Mouse (Mus musculus) mouse embryonic stem cell (cell line): ENCODE results near the gene Ccdc169.

Experiments used
- in situ Hi-C, 2 experiments: fragments of 300-500 bp; cut with MboI; formaldehyde crosslinking; loops; 1 replicate in 1 of 2; 3 replicates in 1 of 2; pipeline ENCODE4 v1.14.3; 2019 to 2020; ENCODE audit warnings: low sequenced_read_pairs in 2 of 2, low pct_unique_long_range_greater_than_20kb in 1 of 2, mixed read lengths in 1 of 2; ENCODE audit not compliant: unreplicated experiment in 1 of 2

The Ccdc169 gene

GRCm38 (mm10) chr3:55172478-55172877 lies 35.3 kb downstream of the Ccdc169 start:
- in situ Hi-C loops: no loop called here

DNA sequence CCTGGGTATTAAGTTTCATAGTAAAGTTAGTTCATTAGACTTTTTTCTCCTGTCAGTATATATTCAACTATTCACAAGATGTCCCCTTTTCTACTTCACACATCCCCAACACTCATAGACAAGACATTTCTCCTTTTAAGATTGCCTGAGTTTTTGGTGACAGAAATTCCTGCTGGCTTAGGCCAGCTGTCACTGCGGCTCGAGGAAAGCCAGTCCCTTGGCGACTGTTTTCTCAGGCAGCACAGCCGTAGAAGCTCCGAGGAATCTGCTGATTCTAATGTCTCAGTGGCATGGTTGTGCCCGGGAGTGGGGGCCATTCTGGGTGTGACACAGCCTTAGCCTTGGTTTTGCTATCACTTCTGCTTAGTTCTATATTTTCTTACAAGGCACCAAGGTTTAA lies 40.1 kb downstream of the Ccdc169 start:
- in situ Hi-C loops: no loop called here

- in situ Hi-C loops: no loop called here
These were observed 44.6 kb downstream of the Ccdc169 start, which contains the start of gene Sohlh2 for GRCm38 (mm10) chr3:55181766-55182165. Sohlh2 (plus strand) TSS chr3:55182028.

GRCm38 (mm10) chr3:55191668-55192067 lies 54.5 kb downstream of the Ccdc169 start:
- in situ Hi-C loops: no loop called here

DNA sequence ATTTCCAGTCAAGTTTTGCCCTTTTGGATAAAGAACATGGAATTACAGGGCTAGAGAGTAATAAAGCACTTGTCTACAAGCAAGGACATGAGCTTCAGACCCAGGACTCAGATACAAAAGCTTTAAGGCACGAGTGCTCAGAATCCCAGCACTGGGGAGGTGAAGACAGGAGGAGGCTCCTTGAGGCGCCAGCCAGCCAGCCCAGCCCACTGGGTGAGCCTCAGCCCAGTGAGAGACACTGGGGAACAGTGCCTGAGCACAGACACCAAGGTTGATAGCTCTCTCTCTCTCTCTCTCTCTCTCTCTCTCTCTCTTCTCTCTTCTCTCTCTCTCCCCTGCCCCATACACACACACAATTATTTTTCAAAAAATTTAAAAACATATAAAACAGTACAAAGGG lies 56.2 kb downstream of the Ccdc169 start:
- in situ Hi-C loops: no loop called here

DNA sequence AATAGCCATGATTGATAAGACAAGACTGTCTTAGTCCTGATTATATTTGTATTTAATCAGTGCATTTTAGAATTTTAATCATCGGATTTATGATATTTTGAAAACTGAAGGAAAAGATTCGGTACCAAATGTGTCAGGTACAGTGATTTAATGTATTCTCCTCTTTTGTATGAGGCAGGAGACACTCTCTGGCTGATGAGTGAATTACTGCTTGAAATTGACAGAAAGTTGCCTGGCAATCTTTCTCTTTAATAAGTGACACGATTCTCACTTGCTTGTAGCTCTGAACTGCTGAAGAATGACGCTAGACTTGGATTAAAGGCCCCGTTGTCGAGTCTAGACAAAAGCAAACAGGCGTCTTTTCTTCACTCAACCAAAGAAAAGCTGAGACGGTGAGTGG lies 57.7 kb downstream of the Ccdc169 start:
- in situ Hi-C loops: no loop called here

GRCm38 (mm10) chr3:55195581-55196327 lies 58.6 kb downstream of the Ccdc169 start:
- in situ Hi-C loops: no loop called here

DNA sequence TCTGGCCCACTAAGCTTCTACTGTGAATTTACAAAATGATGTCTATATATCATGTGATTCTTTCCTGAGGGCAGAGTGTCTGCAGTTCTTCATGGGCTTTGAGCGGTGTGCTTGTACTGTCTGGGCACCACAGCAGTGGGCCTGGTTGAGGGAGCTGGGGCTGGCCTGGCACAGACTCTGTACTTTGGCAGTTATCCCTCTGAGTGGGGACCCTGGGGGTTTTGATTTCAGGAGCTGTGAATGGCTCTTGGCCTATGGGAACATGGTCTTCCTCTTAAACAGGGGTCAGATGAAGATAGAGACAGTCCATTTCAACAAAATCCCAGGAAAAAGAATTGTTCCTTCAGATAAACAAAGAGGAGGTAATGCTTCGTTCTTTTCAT lies 59.2 kb downstream of the Ccdc169 start:
- in situ Hi-C loops: no loop called here

DNA sequence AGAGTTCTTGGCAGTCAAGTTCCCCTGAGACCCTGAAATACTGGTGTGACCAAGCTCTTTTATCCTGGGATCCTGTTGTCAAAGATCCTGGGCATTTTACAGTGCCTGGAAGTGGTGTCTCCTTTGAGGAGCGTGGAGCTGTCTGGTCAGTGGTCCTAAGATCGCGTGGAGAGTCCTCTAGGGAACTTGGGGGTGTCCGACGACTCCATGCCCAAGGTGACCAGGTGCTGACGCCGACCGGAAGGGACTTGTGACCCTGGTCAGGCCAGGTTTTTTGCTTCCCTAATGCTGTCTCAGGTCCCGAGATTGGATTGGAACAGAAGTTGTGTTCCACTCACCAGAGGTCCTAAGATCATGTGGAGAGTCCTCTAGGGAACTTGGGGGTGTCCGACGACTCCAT lies 66.5 kb downstream of the Ccdc169 start:
- in situ Hi-C loops: loop anchor here in 1 of 2 experiments (25.0 kb wide), 1 partner anchor 159 kb away; no protein-coding TSS in a partner anchor

DNA sequence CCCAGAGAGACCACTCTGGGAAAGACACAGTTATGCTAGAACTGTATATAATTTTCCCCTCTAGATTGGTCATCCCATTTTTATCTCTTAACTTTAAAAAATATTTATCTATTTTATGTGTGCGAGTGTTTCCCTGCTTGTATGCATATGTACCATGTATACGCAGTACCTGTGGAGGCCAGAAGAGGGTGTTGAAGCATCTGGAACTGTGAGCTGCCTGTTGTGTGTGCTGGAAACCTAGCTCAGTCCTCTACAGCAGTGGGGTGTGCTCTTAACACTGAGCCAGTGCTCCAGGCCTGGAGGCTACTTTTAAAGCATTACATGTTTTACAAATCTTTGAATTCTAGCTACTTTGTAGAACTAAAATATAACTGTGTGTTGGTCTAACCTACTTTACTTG lies 69.3 kb downstream of the Ccdc169 start:
- in situ Hi-C loops: loop anchor here in 1 of 2 experiments (25.0 kb wide), 1 partner anchor 156 kb away; no protein-coding TSS in a partner anchor

DNA sequence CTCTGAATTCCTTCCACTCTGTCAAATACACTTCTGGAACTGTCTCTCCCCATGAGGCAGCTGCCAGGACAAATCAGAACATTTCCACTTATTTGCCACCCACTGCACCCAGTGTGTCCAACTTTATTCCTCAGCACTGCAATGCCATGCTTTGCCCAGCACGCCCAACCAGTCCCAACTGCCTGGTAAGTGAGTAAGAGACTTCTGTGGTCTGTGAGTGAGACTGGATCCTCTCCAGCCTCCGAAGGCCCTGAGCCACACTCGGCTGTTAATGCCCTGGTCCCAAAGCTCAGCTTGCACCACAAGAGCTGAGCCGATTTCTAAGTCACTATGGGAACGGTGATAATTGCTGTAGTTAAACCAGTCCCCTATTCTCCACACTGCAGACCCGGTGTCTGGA lies 70.5 kb downstream of the Ccdc169 start:
- in situ Hi-C loops: loop anchor here in 1 of 2 experiments (25.0 kb wide), 1 partner anchor 155 kb away; no protein-coding TSS in a partner anchor

- in situ Hi-C loops: loop anchor here (10.0 to 25.0 kb wide), 2 partner anchors 143 to 150 kb away; no protein-coding TSS in a partner anchor
These were observed 75.1 kb downstream of the Ccdc169 start for GRCm38 (mm10) chr3:55212254-55212653.

GRCm38 (mm10) chr3:55213785-55214184 lies 76.6 kb downstream of the Ccdc169 start:
- in situ Hi-C loops: loop anchor here (10.0 to 25.0 kb wide), 2 partner anchors 141 to 149 kb away; no protein-coding TSS in a partner anchor

- in situ Hi-C loops: loop anchor here (10.0 to 25.0 kb wide), 2 partner anchors 140 to 148 kb away; no protein-coding TSS in a partner anchor
These were observed 77.3 kb downstream of the Ccdc169 start for GRCm38 (mm10) chr3:55214413-55214812.

GRCm38 (mm10) chr3:55222502-55222901 lies 85.4 kb downstream of the Ccdc169 start:
- in situ Hi-C loops: loop anchor here (10.0 to 25.0 kb wide), 2 partner anchors 52 to 140 kb away; no protein-coding TSS in a partner anchor
